Mouse (Mus musculus) adrenal gland, postnatal 10 days (tissue): ENCODE results near the gene Metrn. TPM values are rescaled to one million over a fixed set of nuclear protein-coding genes. Genes with fewer than 3 reads are reported as not detected.
A peak's percentile ranks its signal among the peaks of the same experiment; 100 is the strongest.

Source experiments
- DNase-seq: peaks from one replicate; pipeline ENCODE4 v3.0.0; 2021; ENCODE audit warnings: mixed read lengths
- long read RNA-seq, 2 experiments: library from polyadenylated mRNA; stranded (forward); transcript quantifications; one replicate each; pipeline ENCODE4 v2.0.0; 2021
- total RNA-seq, 2 experiments: library from RNA; stranded (reverse); gene quantifications; 2 replicates each; pipeline ENCODE4 v1.2.3; 2021

The Metrn gene
- total RNA-seq: 10 to 100 TPM; 28.0 to 45.1 TPM
- long read RNA-seq, experiment 1, transcript Metrn-202 (4 exons, 2,751 nt): major isoform, 16 of 19 reads
- long read RNA-seq, experiment 1, partial matches to known transcripts: 0 of 19 reads
- long read RNA-seq, experiment 1, other reads (novel, unspliced or antisense): 2 of 19 reads
- long read RNA-seq, experiment 2, partial matches to known transcripts: 0 of 4 reads
- long read RNA-seq, experiment 2, other reads (novel, unspliced or antisense): 2 of 4 reads

GRCm38 (mm10) chr17:25796951-25797369 is at the start of gene Metrn:
Gene Metrn, minus strand, starts transcription at chr17:25797136.
- DNase-seq: peak; percentile 93

DNA sequence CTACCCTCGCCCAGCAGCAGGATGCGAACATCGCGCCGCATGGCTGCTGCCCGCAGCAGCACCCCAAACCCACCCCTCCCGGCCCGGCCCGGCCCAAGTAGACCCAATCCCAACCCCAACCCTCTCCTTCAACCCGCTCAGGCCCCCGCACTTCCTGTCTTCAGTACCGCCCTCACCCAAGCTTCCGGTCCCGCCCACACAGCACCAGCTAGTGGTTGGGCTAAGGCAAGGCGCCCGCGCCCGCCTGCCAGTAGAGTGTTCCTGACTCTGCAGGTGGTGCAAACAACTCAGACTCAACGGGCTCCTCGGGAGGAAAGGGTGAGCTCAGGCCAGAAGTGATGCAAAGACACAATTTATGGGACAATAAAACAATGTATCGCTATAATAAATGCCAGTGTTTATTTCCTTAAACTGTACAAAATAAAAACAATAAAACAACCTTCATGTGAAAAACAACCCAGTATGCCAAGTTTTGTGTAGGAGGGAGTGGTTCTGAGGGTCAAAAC is 47.5 kb upstream of the Metrn start, which contains the start of gene Rhot2:
TSS of gene Rhot2 (minus strand) at position 456 of the 506 bp plus-strand sequence.
- peak; percentile 97 for DNase-seq

- no peak for DNase-seq
These were observed 46.9 kb upstream of the Metrn start for GRCm38 (mm10) chr17:25843636-25844395.

GRCm38 (mm10) chr17:25843122-25843521 is 46.2 kb upstream of the Metrn start:
- no peak for DNase-seq

DNA sequence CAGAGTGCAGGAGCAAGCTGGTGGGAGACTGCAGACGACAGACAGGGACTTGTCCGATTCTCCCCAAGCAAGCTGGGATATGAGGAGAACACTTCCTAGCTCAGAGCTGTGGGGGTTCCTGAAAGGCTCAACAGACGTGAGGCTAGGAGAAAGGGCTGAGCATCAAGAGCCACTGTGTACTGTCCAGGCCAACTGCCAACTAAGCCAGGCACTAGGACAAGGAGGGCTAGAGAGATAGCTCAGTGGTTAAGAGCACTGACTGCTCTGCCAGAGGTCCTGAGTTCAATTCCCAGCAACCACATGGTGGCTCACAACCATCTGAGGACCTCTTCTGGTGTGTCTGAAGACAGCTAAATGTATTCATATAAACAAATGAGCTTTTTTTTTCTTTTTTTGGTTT is 45.6 kb upstream of the Metrn start:
- DNase-seq: no peak

GRCm38 (mm10) chr17:25841117-25841880 is 44.4 kb upstream of the Metrn start, which contains the start of gene Gm20683:
Gene Gm20683, minus strand, starts transcription at chr17:25841763.
- DNase-seq: no peak

GRCm38 (mm10) chr17:25840519-25840918 is 43.6 kb upstream of the Metrn start:
- DNase-seq: no peak

- no peak for DNase-seq
These were observed 42.7 kb upstream of the Metrn start for GRCm38 (mm10) chr17:25839455-25840235.

- DNase-seq: no peak
These were observed 42.0 kb upstream of the Metrn start for GRCm38 (mm10) chr17:25838904-25839303.

GRCm38 (mm10) chr17:25837533-25837932 is 40.6 kb upstream of the Metrn start:
- no peak for DNase-seq

GRCm38 (mm10) chr17:25837076-25837410 is 40.1 kb upstream of the Metrn start, which contains the start of gene Rhbdl1:
Gene Rhbdl1, minus strand, starts transcription at chr17:25837295.
- DNase-seq: peak; percentile 90

DNA sequence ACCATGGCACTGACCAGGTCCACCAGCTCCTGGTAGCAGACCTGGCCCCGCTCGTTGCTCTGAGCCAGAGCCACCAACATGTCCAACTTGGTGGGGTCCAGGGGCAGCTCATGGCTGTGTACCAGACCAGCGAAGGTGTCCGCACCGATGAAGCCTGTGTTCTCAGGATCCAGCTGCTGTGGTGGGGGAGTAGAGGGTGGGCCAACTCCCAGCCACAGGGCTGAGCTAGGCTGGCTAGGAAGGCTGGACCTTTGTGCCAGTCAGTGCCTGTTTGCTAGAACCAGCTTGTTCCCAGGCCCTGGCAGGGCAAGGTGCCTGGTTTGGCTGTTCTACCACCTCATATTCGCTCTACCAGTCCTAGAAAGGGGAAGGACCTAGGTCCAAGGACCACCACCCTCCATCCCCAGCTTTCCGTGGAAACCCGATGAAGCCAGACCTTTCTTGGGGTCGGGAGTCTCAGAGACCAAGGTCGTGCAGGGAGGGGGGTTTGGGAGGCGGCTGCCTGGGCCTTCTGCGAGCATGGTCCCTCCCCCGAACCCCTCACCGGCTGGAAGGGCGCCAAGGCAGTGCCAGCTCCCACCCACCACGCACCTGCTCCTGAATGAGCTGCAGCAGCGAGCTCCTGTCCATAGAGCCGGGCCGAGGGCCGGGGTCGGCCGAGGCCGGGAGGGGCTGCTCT is 39.6 kb upstream of the Metrn start:
- peak; percentile 59 for DNase-seq

DNA sequence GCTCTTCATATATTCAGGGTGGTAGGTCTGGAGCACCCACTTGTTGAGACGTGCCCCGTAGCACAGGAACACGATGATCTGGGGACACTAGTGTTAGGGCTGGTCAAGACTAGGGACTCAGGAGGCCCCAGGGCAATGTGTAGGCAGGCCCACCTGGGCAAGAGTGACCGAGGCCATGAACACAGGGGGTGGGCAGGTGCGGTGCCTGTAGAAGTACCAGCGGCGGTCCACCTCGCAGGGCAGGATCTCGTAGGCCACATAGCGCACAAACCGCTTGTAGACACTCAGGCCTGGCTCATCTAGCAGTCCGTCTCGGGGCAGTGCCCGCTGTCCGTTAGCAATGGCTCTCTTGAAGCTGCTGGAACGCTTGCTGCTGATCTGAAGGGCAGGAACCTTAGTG is 38.9 kb upstream of the Metrn start:
- peak; percentile 37 for DNase-seq

- no peak for DNase-seq
These were observed 38.4 kb upstream of the Metrn start for GRCm38 (mm10) chr17:25835301-25835700.

GRCm38 (mm10) chr17:25834595-25835222 is 37.8 kb upstream of the Metrn start:
- DNase-seq: no peak

- peak; percentile 64 for DNase-seq
These were observed 37.1 kb upstream of the Metrn start for GRCm38 (mm10) chr17:25833961-25834594.

DNA sequence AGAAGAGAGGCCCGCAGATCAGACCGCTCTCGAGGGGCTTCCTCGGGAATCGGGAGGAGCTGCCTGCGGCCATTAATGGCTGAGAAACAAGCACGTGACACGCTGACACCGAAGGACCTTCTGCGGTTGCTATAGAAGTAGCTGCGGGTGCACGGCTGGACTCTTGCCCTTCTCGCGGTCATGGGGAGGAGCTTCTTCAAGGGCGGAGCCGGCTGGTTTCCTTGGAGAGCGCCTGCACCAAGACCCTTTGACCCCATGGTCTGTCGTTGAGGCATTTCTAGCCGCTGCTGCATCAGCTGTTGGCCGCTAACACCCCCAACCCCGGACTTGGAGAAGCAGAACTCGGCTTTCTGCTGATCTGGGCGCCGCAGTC is 36.3 kb upstream of the Metrn start, which contains the start of gene Stub1:
TSS of gene Stub1 (minus strand) at position 114 of the 373 bp plus-strand sequence.
- DNase-seq: peak; percentile 95

DNA sequence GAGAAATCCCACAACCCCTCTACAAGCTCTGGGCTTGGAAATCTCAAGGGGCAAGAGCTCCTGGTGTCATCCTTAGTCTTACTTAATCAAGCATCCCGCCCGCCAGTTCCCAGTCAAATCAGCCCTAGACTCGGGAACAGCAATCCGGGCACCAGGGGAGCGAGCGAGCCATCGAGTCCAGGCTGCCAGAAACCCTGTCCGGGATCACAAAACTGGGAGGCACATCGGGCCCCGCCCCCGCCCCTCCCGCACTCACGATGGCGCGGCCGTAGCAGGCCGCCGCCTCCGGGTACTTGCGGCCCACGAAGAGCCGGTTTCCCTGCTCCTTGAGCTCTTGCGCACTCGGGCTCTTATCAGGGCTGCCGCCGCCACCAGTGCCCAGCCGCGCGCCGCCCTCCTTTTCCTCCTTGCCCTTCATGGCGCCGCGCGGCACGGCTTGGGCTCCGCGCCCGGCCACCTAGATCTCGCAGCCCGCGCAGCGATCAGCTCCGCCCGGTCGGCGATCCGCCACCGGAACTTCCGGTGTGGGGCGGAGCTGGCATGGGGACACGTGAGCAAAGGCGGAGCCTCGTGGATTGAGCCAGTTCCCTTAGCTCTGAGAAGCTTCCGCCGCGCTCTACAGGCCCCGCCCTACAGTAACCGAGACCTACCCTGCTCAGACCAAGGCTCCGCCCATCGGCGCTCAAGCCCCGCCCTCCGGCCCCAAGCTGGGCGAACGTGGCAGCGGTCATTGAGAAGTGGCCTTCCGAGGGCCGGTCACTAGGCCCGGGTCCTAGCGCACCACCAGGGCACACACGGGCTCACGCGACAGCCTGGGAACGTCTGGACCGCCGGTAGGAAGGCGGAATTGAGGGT is 35.7 kb upstream of the Metrn start:
- peak; percentile 100 for DNase-seq
